Mouse (Mus musculus) forebrain, embryonic 12.5 days (tissue): ENCODE measurements around the gene Acvr1b. TPM values are rescaled to one million over a fixed set of nuclear protein-coding genes. Genes with fewer than 3 reads are reported as not detected.
A peak's percentile ranks its signal among the peaks of the same experiment; 100 is the strongest.

Experiments used
- ATAC-seq: fragments of 200-750 bp; cut with Nextera tagmentation; 2 replicates; pipeline ENCODE4 v1.8.0; 2017; ENCODE audit warnings: moderate TSS enrichment; ENCODE audit not compliant: low FRiP score
- H3K27ac ChIP-seq: fragments of 300-500 bp; sonication (generic); 2 replicates; pipeline ENCODE4 v1.5.1; 2016; ENCODE audit warnings: mild to moderate bottlenecking
- H3K27me3 ChIP-seq: fragments of 300-500 bp; sonication (generic); 2 replicates; pipeline ENCODE4 v1.6.1; 2016; ENCODE audit warnings: mild to moderate bottlenecking
- H3K36me3 ChIP-seq: fragments of 300-500 bp; sonication (generic); replicated peaks from 2 replicates; pipeline ENCODE4 v1.6.1; 2016; ENCODE audit warnings: mild to moderate bottlenecking
- H3K4me1 ChIP-seq: fragments of 300-500 bp; sonication (generic); 2 replicates; pipeline ENCODE4 v1.6.1; 2016
- H3K4me2 ChIP-seq: fragments of 300-500 bp; sonication (generic); 2 replicates; pipeline ENCODE4 v1.6.1; 2016; ENCODE audit warnings: mild to moderate bottlenecking, moderate library complexity
- H3K4me3 ChIP-seq: fragments of 300-500 bp; sonication (generic); replicated peaks from 2 replicates; pipeline ENCODE4 v1.5.1; 2016; ENCODE audit warnings: mild to moderate bottlenecking
- H3K9ac ChIP-seq: fragments of 300-500 bp; sonication (generic); 2 replicates; pipeline ENCODE4 v1.6.1; 2016; ENCODE audit warnings: mild to moderate bottlenecking
- H3K9me3 ChIP-seq: fragments of 300-500 bp; sonication (generic); 2 replicates; pipeline ENCODE4 v1.6.1; 2016
- WGBS: fragments of 180-500 bp; shearing (Covaris S2); methylation state at CpG from one replicate; pipeline ENCODE4 v1.1.7; 2016; 5-methylcytosine and 5-hydroxymethylcytosine counted together
- polyA plus RNA-seq: library from polyadenylated mRNA; unstranded; fragments of >200 nt; fragmentation: Nextera tagmentation; extraction: Ambion mirVana; gene quantifications from 2 replicates; pipeline ENCODE4 v1.2.1, GENCODE M21; 2016

The Acvr1b gene
- polyA plus RNA-seq, 1 experiment from 2014 or later, result 18.4 TPM

DNA sequence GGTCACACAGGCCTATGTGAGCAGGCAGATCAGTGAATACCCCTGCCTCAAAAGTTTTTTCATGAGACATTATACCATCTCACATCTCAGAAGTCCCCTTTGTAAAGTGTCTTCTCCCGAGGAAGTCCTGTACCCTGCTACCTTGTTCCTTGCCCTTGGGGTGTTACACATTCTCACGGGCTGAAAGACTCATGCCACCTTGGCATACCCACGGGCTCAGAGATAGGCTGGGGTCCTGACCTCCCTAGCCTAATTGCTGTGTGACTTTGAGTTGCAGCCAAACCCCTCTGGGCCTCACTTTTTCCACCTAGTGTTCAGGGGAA, 79.7 kb downstream of the Acvr1b start:
- no peak overlapping the region for H3K27ac ChIP-seq
- 35% methylated on average over 3 of the region's 3 CpGs for WGBS
- peak; percentile 48 for ATAC-seq

DNA sequence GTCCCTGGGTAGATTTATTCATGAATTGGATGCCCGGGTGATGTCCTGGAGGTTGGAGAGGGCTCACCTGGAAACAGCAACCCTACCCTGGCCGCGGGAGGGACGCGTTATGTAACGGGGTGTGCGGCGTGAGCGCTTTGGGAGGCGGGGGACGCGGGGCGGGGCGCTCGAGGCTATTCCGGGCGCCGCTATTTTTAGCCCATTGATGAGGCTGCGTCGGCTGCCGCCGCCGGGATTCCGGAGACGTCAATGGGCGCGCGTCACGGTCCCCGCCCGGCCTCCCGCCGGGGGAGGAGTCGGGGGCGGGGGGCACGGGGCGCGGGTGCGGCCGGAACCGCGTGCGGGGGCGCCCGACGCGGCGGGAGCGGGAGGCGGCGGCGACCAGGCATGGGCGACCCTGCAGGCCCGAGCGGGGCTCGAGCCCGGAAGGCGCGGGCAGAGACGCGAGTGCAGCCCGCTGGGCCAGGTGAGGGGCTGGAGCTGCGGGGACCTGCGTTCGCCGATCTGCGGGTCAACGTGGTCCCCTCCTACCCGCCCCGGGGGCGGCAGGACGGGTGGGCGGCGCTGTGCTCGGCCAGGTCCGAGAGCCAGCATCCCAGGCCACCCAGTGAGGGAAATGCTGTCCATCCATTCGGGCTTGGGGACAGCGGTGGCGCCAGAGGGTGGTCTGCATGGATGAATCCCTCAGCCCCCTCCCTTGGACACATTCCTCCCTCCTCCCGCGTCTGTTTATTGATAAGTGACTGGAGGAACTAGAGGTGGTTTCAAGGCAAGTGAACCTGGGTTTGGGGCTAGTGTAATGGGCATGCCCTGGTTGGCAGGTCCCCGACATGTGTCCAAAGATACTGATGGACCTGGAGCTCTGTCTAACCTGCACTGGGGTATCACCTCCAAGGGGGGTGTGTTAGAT, 80.3 kb downstream of the Acvr1b start, which contains the start of gene Nr4a1:
Gene Nr4a1, plus strand, starts transcription at position 384 of the 910 bp plus-strand sequence.
- WGBS, result under 1% methylated on average over 63 of the region's 82 CpGs
- Histone ChIP-seq H3K27me3 (peaks cover 19% of the 10 kb centered on the region), H3K4me2 (peak within 1 kb of the TSS; percentile 92), H3K4me1 (peaks cover 11% of the 10 kb centered on the region), H3K36me3 (no peaks in the 10 kb centered on the region), H3K9ac (peak within 1 kb of the TSS; percentile 82), H3K27ac (0 out of 2 replicates have a peak within 1 kb of the TSS, but pooled peaks have one; percentile 21), H3K9me3 (no peaks in the 10 kb centered on the region), H3K4me3 (peak within 1 kb of the TSS; percentile 75)
- peak; percentile 77 for ATAC-seq

More for the DNA sequence above, 79.7 kb downstream of the Acvr1b start:
- H3K27me3 ChIP-seq, result peaks cover 19% of the 10 kb centered on the region
- peak overlapping the region; percentile 92 for H3K4me2 ChIP-seq
- H3K9me3 ChIP-seq, result no peaks in the 10 kb centered on the region
- peak overlapping the region; percentile 82; the same call in 1 of the 2 replicates for H3K9ac ChIP-seq
- H3K4me3 ChIP-seq, result peak overlapping the region; percentile 75
- peaks cover 11% of the 10 kb centered on the region for H3K4me1 ChIP-seq
- no peaks in the 10 kb centered on the region for H3K36me3 ChIP-seq

DNA sequence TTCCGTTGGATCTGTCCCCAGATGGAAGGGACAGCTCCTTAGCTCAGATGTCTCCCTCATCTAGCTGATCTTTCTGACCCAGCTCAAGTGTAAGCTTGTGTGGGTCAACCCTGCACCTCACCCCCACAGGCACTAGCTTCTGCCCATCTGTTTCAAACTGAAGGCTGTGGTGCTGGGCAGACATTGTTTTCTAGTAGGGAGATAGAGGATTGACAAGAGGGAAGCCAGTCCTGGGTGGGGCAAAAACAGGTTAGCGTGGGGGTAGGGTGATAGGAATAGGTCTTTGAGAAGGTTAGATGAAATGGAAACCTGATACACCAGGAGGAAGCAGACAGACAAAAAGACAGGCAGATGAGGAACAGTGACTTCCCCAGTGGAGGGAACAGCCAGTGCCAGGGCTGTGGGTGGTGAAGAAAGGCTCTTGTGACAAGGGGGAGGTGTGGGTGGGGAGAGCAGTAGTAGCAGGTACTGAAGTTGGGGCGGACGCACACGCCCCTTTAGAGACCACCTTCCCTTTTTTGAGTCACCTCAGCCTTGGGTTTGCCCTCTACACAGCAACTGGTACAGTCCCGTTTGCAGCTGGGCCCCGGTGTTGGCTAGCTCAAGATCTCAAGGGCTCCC, 82.1 kb downstream of the Acvr1b start:
- H3K36me3 ChIP-seq, result no peaks in the 10 kb centered on the region
- H3K27me3 ChIP-seq, result peaks cover 19% of the 10 kb centered on the region
- no peak overlapping the region for H3K4me3 ChIP-seq
- H3K4me2 ChIP-seq, result no peak overlapping the region
- H3K4me1 ChIP-seq, result peaks cover 12% of the 10 kb centered on the region
- WGBS, result 91% methylated on average over 7 of the region's 7 CpGs
- H3K9ac ChIP-seq, result no peak overlapping the region
- no peak for ATAC-seq
- H3K9me3 ChIP-seq, result no peaks in the 10 kb centered on the region
- no peak overlapping the region for H3K27ac ChIP-seq

DNA sequence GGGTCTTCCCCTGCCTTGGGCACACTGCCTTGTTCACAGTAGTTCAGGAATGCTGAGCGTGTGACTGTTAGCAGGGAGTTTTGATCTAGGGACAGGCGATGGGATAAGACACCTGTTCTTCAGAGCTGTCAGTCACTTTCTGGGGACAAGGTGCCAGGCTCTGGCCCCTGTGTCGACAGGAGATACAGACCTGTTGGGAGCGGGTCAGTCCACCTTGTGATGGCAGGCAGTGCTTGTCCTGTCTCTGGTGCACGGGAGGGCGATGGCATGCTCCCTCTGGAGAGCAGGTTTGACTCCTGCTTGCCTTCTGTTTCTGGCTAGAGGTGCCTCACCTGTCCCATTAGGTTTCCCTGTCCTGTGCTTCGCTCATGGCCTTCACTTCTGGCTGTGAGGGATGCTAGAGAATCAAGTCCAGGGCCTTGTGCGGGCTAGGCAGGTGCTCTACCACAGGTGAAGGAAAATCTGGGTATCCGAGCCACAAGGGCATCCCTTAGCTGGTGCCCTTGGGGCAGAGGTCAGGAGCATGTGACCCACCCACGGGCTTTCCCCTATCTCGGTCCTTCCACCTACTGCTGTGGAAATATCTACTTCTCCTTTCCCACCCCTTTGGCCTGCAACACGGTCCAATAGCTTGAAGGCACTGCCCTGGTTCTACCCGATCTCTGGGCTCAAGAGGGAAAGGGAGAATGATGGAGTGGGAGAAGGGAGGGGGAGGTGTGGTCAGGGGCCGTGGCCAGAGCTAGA, 82.8 kb downstream of the Acvr1b start:
- Histone ChIP-seq H3K9me3 (no peaks in the 10 kb centered on the region), H3K9ac (no peak overlapping the region), H3K4me3 (no peak overlapping the region), H3K4me2 (no peak overlapping the region), H3K36me3 (no peaks in the 10 kb centered on the region), H3K4me1 (peaks cover 14% of the 10 kb centered on the region), H3K27me3 (peaks cover 19% of the 10 kb centered on the region), H3K27ac (no peak overlapping the region)
- WGBS, result 81% methylated on average over 14 of the region's 14 CpGs
- no peak for ATAC-seq

DNA sequence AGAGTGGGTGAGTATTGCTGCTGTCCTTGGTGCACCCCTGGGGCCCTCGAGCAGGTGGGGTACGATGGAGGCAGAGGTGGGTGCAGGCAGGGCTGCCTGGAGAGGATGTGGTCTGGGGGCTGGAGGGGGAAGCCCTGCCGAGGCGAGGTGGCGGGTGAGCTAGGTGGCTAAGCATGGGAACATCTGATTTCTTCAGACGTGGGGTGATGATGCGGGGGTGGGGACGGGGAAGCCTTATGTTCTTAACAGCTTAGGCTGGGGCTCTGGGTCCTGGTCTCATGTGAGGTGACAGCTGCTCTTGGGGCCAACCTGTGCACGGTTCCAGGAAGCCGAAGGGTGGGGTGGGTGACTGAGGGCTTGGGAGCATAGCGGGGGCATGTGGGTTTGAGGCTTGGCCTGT, 84.6 kb downstream of the Acvr1b start:
- H3K27ac ChIP-seq, result no peak overlapping the region
- no peak for ATAC-seq
- no peaks in the 10 kb centered on the region for H3K36me3 ChIP-seq
- no peaks in the 10 kb centered on the region for H3K9me3 ChIP-seq
- H3K9ac ChIP-seq, result no peak overlapping the region
- 86% methylated on average over 11 of the region's 11 CpGs for WGBS
- peaks cover 7% of the 10 kb centered on the region; the same call in 1 of the 2 replicates for H3K27me3 ChIP-seq
- H3K4me3 ChIP-seq, result no peak overlapping the region
- peaks cover 14% of the 10 kb centered on the region for H3K4me1 ChIP-seq
- H3K4me2 ChIP-seq, result no peak overlapping the region

DNA sequence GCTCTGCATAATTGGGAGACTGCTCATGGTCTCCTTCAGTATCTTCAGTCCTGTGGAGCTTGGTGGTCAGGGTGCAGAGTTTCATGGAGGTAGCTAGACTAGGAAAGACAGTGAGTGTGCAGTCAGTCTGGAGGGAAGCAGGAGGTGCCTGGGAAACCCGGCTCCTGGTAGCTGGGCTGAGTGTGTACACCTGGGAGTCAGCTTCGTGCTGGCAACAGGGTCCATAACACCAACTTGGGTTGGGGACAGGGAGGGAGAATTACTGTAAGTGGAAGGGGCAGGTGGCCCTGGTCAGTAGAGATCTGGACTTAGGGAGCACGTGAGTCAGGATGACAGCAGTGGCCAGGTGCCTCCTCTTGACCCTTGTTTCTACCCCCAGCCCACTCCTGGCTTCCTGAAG, 86.1 kb downstream of the Acvr1b start:
- 73% methylated on average over 3 of the region's 3 CpGs for WGBS
- no peak overlapping the region for H3K27ac ChIP-seq
- no peaks in the 10 kb centered on the region for H3K9me3 ChIP-seq
- no peak overlapping the region for H3K9ac ChIP-seq
- 0 out of 2 replicates have a peak, but pooled peaks cover 16% of the 10 kb centered on the region for H3K27me3 ChIP-seq
- no peaks in the 10 kb centered on the region for H3K36me3 ChIP-seq
- no peak overlapping the region for H3K4me2 ChIP-seq
- no peak overlapping the region for H3K4me3 ChIP-seq
- ATAC-seq, result no peak
- H3K4me1 ChIP-seq, result peaks cover 3% of the 10 kb centered on the region; the same call in 1 of the 2 replicates

DNA sequence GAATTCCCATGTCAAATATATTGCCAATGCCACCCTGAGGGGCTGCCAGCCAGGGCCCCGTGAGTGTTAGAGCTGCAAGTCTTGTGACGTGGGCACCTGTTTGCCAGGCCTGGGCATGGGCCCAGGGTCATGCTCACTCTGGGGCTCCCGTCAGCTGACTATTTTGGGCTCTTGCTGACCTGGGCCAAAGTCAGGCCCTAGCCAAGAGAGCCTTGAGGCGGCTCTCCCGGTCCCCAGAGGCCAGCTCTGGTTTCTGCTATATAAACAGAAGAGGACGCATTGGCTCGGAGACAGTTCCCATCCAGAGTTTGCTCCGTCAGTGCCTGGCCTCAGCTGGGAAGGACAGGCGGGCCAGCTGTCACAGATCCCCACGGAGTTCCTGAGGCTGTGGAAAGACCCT, 86.5 kb downstream of the Acvr1b start:
- Histone ChIP-seq H3K9ac (no peak overlapping the region), H3K27me3 (peaks cover 21% of the 10 kb centered on the region), H3K4me2 (no peak overlapping the region), H3K36me3 (no peaks in the 10 kb centered on the region), H3K4me3 (no peak overlapping the region), H3K4me1 (peaks cover 3% of the 10 kb centered on the region; the same call in 1 of the 2 replicates), H3K9me3 (no peaks in the 10 kb centered on the region), H3K27ac (no peak overlapping the region)
- ATAC-seq, result no peak
- WGBS, result 70% methylated on average over 10 of the region's 10 CpGs

DNA sequence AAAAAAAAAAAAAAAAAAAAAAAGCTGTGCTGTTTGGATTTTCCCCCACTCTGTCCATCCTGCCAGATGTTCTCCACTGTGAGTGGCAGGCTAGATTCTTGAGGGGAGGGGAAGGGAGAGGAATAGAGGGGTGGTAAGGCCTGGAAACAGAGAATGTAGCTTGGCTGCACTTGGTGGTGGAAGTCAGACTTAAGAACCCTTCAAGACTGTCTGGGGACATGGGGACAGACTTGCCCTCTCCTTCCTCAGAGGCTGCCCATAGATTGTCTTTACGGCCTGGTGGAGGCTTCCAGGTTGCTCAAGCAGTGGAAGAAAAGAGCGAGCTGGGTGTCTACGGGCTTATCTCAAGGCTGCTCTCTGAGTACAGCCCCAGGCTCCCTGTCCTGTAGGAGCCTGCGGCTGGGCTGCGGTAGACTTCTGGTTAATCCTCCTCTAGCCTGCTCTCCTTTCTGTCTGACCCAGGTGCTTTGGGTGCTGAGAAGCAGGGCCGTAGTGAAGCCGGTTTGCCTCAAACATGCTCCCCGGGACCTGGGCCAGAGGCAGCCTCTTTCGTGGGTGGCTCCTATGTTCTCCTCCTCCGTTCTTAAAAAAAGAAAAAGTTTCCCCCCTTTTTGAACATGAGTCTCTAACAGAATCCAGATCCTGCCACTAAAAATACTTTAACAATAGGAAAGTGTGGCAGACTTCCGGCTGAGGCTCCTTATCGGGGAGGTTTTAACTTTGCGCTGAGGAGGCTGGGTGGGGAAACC, 87.2 kb downstream of the Acvr1b start:
- Histone ChIP-seq H3K27ac (peak overlapping the region; percentile 42; the same call in 1 of the 2 replicates), H3K4me3 (no peak overlapping the region), H3K36me3 (no peaks in the 10 kb centered on the region), H3K9ac (no peak overlapping the region), H3K4me1 (peaks cover 5% of the 10 kb centered on the region), H3K4me2 (no peak overlapping the region), H3K27me3 (peaks cover 28% of the 10 kb centered on the region), H3K9me3 (no peaks in the 10 kb centered on the region)
- WGBS, result 70% methylated on average over 13 of the region's 13 CpGs
- ATAC-seq, result no peak

DNA sequence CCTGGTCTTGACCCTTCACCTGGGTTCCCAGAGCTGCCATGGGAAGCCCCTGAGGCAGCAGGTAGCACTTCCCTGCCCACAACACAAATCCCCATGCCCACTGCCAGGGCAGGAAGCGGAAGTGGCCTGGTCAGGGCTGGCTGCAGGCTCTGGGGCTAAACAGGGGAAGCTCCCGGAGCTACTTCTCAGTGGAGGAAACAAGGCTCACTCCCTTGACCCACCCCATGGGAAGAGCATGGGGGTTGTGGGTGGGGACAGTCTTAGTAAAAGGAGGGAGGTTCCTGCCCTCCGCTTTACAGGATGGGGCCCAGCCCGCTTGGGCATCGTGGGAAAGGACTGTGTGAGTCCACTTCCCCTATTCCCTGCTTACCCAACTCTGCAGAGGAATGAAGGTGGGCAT, 88.6 kb downstream of the Acvr1b start:
- peaks cover 18% of the 10 kb centered on the region for H3K4me1 ChIP-seq
- no peak overlapping the region for H3K27ac ChIP-seq
- H3K27me3 ChIP-seq, result peaks cover 37% of the 10 kb centered on the region
- no peak for ATAC-seq
- no peak overlapping the region for H3K9ac ChIP-seq
- no peaks in the 10 kb centered on the region for H3K9me3 ChIP-seq
- H3K36me3 ChIP-seq, result no peaks in the 10 kb centered on the region
- H3K4me2 ChIP-seq, result no peak overlapping the region
- H3K4me3 ChIP-seq, result no peak overlapping the region
- 78% methylated on average over 5 of the region's 5 CpGs for WGBS
